Mouse (Mus musculus) heart, adult 11 months (tissue): ENCODE measurements around the gene Serinc3.

ENCODE experiments used
- DNase-seq: peaks from one replicate; pipeline ENCODE4 v3.0.0; 2022

Gene Serinc3

GRCm38 (mm10) chr2:163644575-163645385, at the start of gene Serinc3:
Serinc3 (minus strand) TSS chr2:163645131.
- peak; percentile 100 for DNase-seq

GRCm38 (mm10) chr2:163693716-163694314, 48.9 kb upstream of the Serinc3 start:
- DNase-seq = peak; percentile 97

- DNase-seq = peak; percentile 95
These were observed 48.1 kb upstream of the Serinc3 start for GRCm38 (mm10) chr2:163692873-163693612.

- DNase-seq = no peak
These were observed 47.1 kb upstream of the Serinc3 start for GRCm38 (mm10) chr2:163691846-163692605.

- DNase-seq = no peak
These were observed 45.7 kb upstream of the Serinc3 start for GRCm38 (mm10) chr2:163690409-163691304.

- DNase-seq = no peak
These were observed 44.8 kb upstream of the Serinc3 start for GRCm38 (mm10) chr2:163689771-163690170.

- DNase-seq = peak; percentile 95
These were observed 43.4 kb upstream of the Serinc3 start for GRCm38 (mm10) chr2:163688377-163688776.

GRCm38 (mm10) chr2:163686886-163687285, 42.0 kb upstream of the Serinc3 start:
- no peak for DNase-seq

- DNase-seq = no peak
These were observed 41.3 kb upstream of the Serinc3 start for GRCm38 (mm10) chr2:163686233-163686632.

- peak; percentile 98 for DNase-seq
These were observed 40.9 kb upstream of the Serinc3 start for GRCm38 (mm10) chr2:163685761-163686200.

GRCm38 (mm10) chr2:163685287-163685686, 40.4 kb upstream of the Serinc3 start:
- DNase-seq = no peak

GRCm38 (mm10) chr2:163682344-163682743, 37.4 kb upstream of the Serinc3 start:
- no peak for DNase-seq

- peak; percentile 90 for DNase-seq
These were observed 31.8 kb upstream of the Serinc3 start for GRCm38 (mm10) chr2:163676745-163677144.

- DNase-seq = no peak
These were observed 31.4 kb upstream of the Serinc3 start for GRCm38 (mm10) chr2:163676321-163676720.

- DNase-seq = peak; percentile 89
These were observed 30.7 kb upstream of the Serinc3 start for GRCm38 (mm10) chr2:163675662-163676061.

GRCm38 (mm10) chr2:163675144-163675619, 30.3 kb upstream of the Serinc3 start:
- DNase-seq = peak; percentile 95

GRCm38 (mm10) chr2:163674397-163674796, 29.5 kb upstream of the Serinc3 start:
- DNase-seq = peak; percentile 83

- peak; percentile 93 for DNase-seq
These were observed 26.1 kb upstream of the Serinc3 start for GRCm38 (mm10) chr2:163670872-163671594.

GRCm38 (mm10) chr2:163667045-163667444, 22.1 kb upstream of the Serinc3 start:
- DNase-seq = no peak

- no peak for DNase-seq
These were observed 19.0 kb upstream of the Serinc3 start for GRCm38 (mm10) chr2:163663930-163664329.
